Mouse (Mus musculus) heart, embryonic 13.5 days (tissue): ENCODE data around the gene Gm3033. TPM values are rescaled to one million over a fixed set of nuclear protein-coding genes. Genes with fewer than 3 reads are reported as not detected.
"Not testable (repeated sequence)": the region's sequence is repeated elsewhere in the genome, so short reads cannot be mapped to it uniquely, and the experiment has no call there.

Source experiments
- ATAC-seq: fragments of 200-750 bp; cut with Nextera tagmentation; 2 replicates; pipeline ENCODE4 v1.8.0; 2017; ENCODE audit warnings: moderate TSS enrichment; ENCODE audit not compliant: insufficient number of reproducible peaks, low FRiP score, low TSS enrichment; ENCODE audit errors: extremely low read depth
- H3K27ac ChIP-seq: fragments of 300-500 bp; sonication (generic); replicated peaks from 2 replicates; pipeline ENCODE4 v1.5.1; 2015; ENCODE audit warnings: moderate library complexity, mild to moderate bottlenecking, inconsistent platforms
- H3K27me3 ChIP-seq: fragments of 300-500 bp; sonication (generic); replicated peaks from 2 replicates; pipeline ENCODE4 v1.6.1; 2015; ENCODE audit warnings: mild to moderate bottlenecking, inconsistent platforms
- H3K36me3 ChIP-seq: fragments of 300-500 bp; sonication (generic); 2 replicates; pipeline ENCODE4 v1.6.1; 2015; ENCODE audit warnings: mild to moderate bottlenecking, inconsistent platforms
- H3K4me1 ChIP-seq: fragments of 300-500 bp; sonication (generic); 2 replicates; pipeline ENCODE4 v1.6.1; 2015; ENCODE audit warnings: inconsistent platforms
- H3K4me2 ChIP-seq: fragments of 300-500 bp; sonication (generic); 2 replicates; pipeline ENCODE4 v1.6.1; 2015; ENCODE audit warnings: inconsistent platforms, mild to moderate bottlenecking, moderate library complexity
- H3K4me3 ChIP-seq: fragments of 300-500 bp; sonication (generic); 2 replicates; pipeline ENCODE4 v1.5.1; 2015; ENCODE audit warnings: moderate library complexity, mild to moderate bottlenecking, inconsistent platforms
- H3K9ac ChIP-seq: fragments of 300-500 bp; sonication (generic); 2 replicates; pipeline ENCODE4 v1.6.1; 2015; ENCODE audit warnings: inconsistent platforms, mild to moderate bottlenecking, moderate library complexity
- H3K9me3 ChIP-seq: fragments of 300-500 bp; sonication (generic); 2 replicates; pipeline ENCODE4 v1.6.1; 2016; ENCODE audit warnings: inconsistent platforms
- WGBS: fragments of 180-500 bp; shearing (Covaris S2); methylation state at CpG from one replicate; pipeline ENCODE4 v1.1.7; 2015; ENCODE audit warnings: mixed read lengths; 5-methylcytosine and 5-hydroxymethylcytosine counted together
- polyA plus RNA-seq: library from polyadenylated mRNA; unstranded; fragments of >200 nt; fragmentation: Nextera tagmentation; extraction: Ambion mirVana; gene quantifications from 2 replicates; pipeline ENCODE4 v1.2.1, GENCODE M21; 2015

Gm3033 gene
- 0.37 TPM in 1 of 2 replicates, not detected in the other for polyA plus RNA-seq

DNA sequence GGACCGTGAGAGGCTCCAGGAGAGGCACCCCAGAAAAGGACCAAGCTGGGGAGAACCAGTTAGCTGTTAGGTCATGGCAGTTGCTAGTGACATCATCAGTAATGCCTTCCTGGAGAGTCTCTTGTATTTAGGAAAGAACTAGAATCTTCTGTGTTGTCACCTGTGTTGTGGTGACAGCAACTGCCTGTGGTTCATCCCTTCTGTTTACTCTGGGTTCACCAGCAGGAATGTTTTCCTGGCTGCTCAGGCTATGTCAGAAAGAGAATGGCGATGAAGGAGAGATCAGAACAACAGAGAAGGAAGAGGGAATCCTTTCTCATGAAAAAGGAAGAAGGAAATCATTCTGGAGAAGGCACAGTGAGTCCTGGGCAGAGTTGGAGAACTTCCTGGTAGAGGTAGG is at the start of gene Gm3033:
TSS of gene Gm3033 (plus strand) at position 301 of the 400 bp plus-strand sequence.
- H3K27ac ChIP-seq, H3K4me1 ChIP-seq, H3K9ac ChIP-seq, H3K9me3 ChIP-seq, H3K4me3 ChIP-seq, H3K36me3 ChIP-seq, H3K27me3 ChIP-seq, H3K4me2 ChIP-seq, ATAC-seq: not testable (repeated sequence)
- no CpG with 5 or more reads among the region's 2 CpGs for WGBS

DNA sequence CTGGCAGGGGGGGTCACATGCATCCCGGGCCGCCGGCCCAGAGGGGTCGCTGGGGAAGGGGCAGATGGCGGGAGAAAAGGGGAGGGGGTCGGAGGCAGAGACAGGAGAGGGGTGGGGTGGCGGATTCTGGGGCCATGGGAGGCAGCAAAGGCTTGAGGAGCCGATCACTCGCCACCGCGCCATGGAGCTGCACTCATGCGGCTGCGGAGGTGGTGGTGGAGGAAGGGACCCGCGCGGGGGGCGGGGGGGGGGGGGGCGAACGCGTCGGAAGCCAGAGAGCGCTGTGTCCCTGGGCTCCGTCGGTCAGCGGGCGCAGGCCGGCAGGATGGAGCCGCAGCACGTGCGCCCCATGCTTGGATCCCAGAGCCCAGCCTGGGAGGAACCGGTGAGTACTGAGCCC is 36.3 kb upstream of the Gm3033 start, which contains the start of gene Gm3002:
TSS of gene Gm3002 (plus strand) at position 301 of the 400 bp plus-strand sequence.
- H3K4me3 ChIP-seq, ATAC-seq, H3K27me3 ChIP-seq, H3K36me3 ChIP-seq, H3K4me2 ChIP-seq, H3K9ac ChIP-seq, H3K4me1 ChIP-seq, H3K27ac ChIP-seq, H3K9me3 ChIP-seq: not testable (repeated sequence)
- WGBS, result no CpG with 5 or more reads among the region's 31 CpGs

DNA sequence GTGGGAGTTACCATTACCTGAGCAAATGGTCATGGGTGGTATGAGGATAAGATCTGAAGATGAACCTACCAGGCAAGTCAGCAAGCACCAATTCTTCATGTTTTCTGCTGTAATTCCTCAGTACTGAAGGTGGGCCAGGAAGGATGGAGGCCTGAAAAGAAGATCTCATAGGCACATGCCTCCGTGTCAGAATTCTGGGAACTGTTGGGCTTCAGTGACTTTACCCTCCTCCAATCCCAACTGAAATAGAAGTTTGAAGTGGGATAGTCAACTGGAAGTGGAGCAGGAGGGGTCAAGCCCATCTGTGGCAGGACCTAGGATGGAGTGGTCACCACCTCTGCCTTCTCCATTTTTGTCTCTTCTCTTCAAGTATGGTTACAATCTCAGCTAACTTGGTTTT is 37.8 kb downstream of the Gm3033 start, which contains the start of gene Gm2916:
TSS of gene Gm2916 (plus strand) at position 301 of the 400 bp plus-strand sequence.
- H3K4me1 ChIP-seq, H3K27me3 ChIP-seq, H3K4me2 ChIP-seq, H3K27ac ChIP-seq, ATAC-seq, H3K4me3 ChIP-seq, H3K9ac ChIP-seq, H3K36me3 ChIP-seq, H3K9me3 ChIP-seq: not testable (repeated sequence)
- WGBS, result no CpG with 5 or more reads among the region's 1 CpGs

Other genes starting within 250 kb of the Gm3033 start
- not detected in 2 replicates for gene Gm3012, start 211.7 kb upstream of the Gm3033 start, polyA plus RNA-seq
- gene Gm3020, start 194.2 kb upstream of the Gm3033 start, polyA plus RNA-seq, result 7.0 and 7.8 TPM in 2 replicates
- gene Gm3043, start 157.5 kb upstream of the Gm3033 start, polyA plus RNA-seq, result not detected in 2 replicates
- gene Gm3002, start 36.2 kb upstream of the Gm3033 start, polyA plus RNA-seq, result 3.3 and 4.0 TPM in 2 replicates
- 0.24 TPM in 1 of 2 replicates, not detected in the other for gene Gm2916, start 37.9 kb downstream of the Gm3033 start, polyA plus RNA-seq
- gene Gm3029, start 85.5 kb downstream of the Gm3033 start, polyA plus RNA-seq, result not detected in 2 replicates
- 0.29 and 0.55 TPM in 2 replicates for gene Gm3095, start 117.3 kb downstream of the Gm3033 start, polyA plus RNA-seq
- not detected in 2 replicates for gene Gm3099, start 152.1 kb downstream of the Gm3033 start, polyA plus RNA-seq
- gene Gm5796, start 177.7 kb downstream of the Gm3033 start, polyA plus RNA-seq, result 0.24 and 1.2 TPM in 2 replicates
- 0.10 TPM in 1 of 2 replicates, not detected in the other for gene Gm3115, start 237.9 kb downstream of the Gm3033 start, polyA plus RNA-seq